Mouse (Mus musculus) embryonic facial prominence, embryonic 12.5 days (tissue): ENCODE data around the gene Tbc1d9b. TPM values are rescaled to one million over a fixed set of nuclear protein-coding genes. Genes with fewer than 3 reads are reported as not detected.

Experiments used
- ATAC-seq: fragments of 200-750 bp; cut with Nextera tagmentation; 2 replicates; pipeline ENCODE4 v1.8.0; 2017; ENCODE audit not compliant: insufficient number of reproducible peaks, insufficient read depth, low FRiP score, low TSS enrichment
- H3K27ac ChIP-seq: fragments of 300-500 bp; sonication (generic); 2 replicates; pipeline ENCODE4 v1.5.1; 2016; ENCODE audit warnings: mild to moderate bottlenecking
- H3K27me3 ChIP-seq: fragments of 300-500 bp; sonication (generic); 2 replicates; pipeline ENCODE4 v1.6.1; 2016; ENCODE audit warnings: mild to moderate bottlenecking, moderate library complexity
- H3K36me3 ChIP-seq: fragments of 300-500 bp; sonication (generic); 2 replicates; pipeline ENCODE4 v1.6.1; 2016; ENCODE audit warnings: mild to moderate bottlenecking
- H3K4me1 ChIP-seq: fragments of 300-500 bp; sonication (generic); 2 replicates; pipeline ENCODE4 v1.6.1; 2016
- H3K4me2 ChIP-seq: fragments of 300-500 bp; sonication (generic); replicated peaks from 2 replicates; pipeline ENCODE4 v1.6.1; 2016; ENCODE audit warnings: mild to moderate bottlenecking, moderate library complexity
- H3K4me3 ChIP-seq: fragments of 300-500 bp; sonication (generic); 2 replicates; pipeline ENCODE4 v1.5.1; 2016; ENCODE audit warnings: mild to moderate bottlenecking
- H3K9ac ChIP-seq: fragments of 300-500 bp; sonication (generic); 2 replicates; pipeline ENCODE4 v1.6.1; 2016; ENCODE audit warnings: mild to moderate bottlenecking, moderate library complexity
- H3K9me3 ChIP-seq: fragments of 300-500 bp; sonication (generic); 2 replicates; pipeline ENCODE4 v1.6.1; 2016; ENCODE audit warnings: mild to moderate bottlenecking, moderate library complexity
- whole genome bisulfite sequencing: fragments of 180-500 bp; shearing (Covaris S2); methylation state at CpG from one replicate; pipeline ENCODE4 v1.1.7; 2016; 5-methylcytosine and 5-hydroxymethylcytosine counted together
- polyA plus RNA-seq: library from polyadenylated mRNA; unstranded; fragments of >200 nt; fragmentation: Nextera tagmentation; extraction: Ambion mirVana; gene quantifications from 2 replicates; pipeline ENCODE4 v1.2.1, GENCODE M21; 2016

The Tbc1d9b gene
- polyA plus RNA-seq, 1 experiment from 2014 or later: 51.2 TPM

DNA sequence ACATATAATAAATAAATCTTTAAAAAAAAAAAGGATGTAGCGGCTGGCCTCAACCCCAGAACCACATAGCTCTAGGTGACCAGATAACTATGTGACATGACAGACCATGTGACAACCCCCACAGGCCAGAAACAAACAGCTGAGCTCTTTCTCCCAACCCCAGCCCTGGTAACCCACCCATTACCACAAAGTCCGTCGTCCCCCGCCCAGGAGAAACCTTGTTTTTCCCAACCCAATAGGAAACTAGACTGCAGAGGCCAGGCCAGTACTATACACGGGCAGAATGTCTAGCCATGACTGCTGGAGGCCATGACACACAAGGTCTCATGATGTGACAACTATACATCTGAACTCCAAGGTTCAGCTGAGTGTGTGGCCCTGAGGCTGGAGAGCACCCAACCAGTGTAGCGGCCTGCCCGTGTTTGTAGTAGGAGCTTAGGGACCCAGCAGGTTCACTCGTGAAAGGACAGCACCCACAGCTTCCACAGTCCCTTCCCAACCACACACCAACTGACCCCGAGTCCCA is 72.2 kb downstream of the Tbc1d9b start:
- Histone ChIP-seq H3K9ac (no peak overlapping the region), H3K4me1 (0 out of 2 replicates have a peak, but pooled peaks cover 3% of the 10 kb centered on the region), H3K4me3 (no peak overlapping the region), H3K27me3 (no peaks in the 10 kb centered on the region), H3K36me3 (peaks cover 94% of the 10 kb centered on the region), H3K27ac (no peak overlapping the region), H3K4me2 (no peak overlapping the region), H3K9me3 (no peaks in the 10 kb centered on the region)
- WGBS: 89% methylated on average over 9 of the region's 9 CpGs
- ATAC-seq: no peak

GRCm38 (mm10) chr11:50205434-50205833 is 74.2 kb downstream of the Tbc1d9b start:
- Histone ChIP-seq H3K27me3 (no peaks in the 10 kb centered on the region), H3K9ac (no peak overlapping the region), H3K4me2 (no peak overlapping the region), H3K27ac (no peak overlapping the region), H3K4me3 (no peak overlapping the region), H3K9me3 (no peaks in the 10 kb centered on the region), H3K36me3 (peaks cover 76% of the 10 kb centered on the region), H3K4me1 (peaks cover 12% of the 10 kb centered on the region; the same call in 1 of the 2 replicates)
- ATAC-seq: no peak
- 90% methylated on average over 3 of the region's 3 CpGs for whole genome bisulfite sequencing

- H3K9ac ChIP-seq: no peak overlapping the region
- H3K4me1 ChIP-seq: peaks cover 14% of the 10 kb centered on the region; the same call in 1 of the 2 replicates
- peaks cover 70% of the 10 kb centered on the region for H3K36me3 ChIP-seq
- 89% methylated on average over 2 of the region's 2 CpGs for WGBS
- no peaks in the 10 kb centered on the region for H3K9me3 ChIP-seq
- no peak overlapping the region for H3K27ac ChIP-seq
- no peak overlapping the region for H3K4me2 ChIP-seq
- no peak overlapping the region for H3K4me3 ChIP-seq
- no peaks in the 10 kb centered on the region for H3K27me3 ChIP-seq
- no peak for ATAC-seq
Measured at GRCm38 (mm10) chr11:50206037-50206436, 74.8 kb downstream of the Tbc1d9b start.

GRCm38 (mm10) chr11:50207344-50207743 is 76.1 kb downstream of the Tbc1d9b start:
- Histone ChIP-seq H3K4me2 (no peak overlapping the region), H3K9me3 (no peaks in the 10 kb centered on the region), H3K27me3 (no peaks in the 10 kb centered on the region), H3K4me1 (peaks cover 15% of the 10 kb centered on the region; the same call in 1 of the 2 replicates), H3K4me3 (no peak overlapping the region), H3K36me3 (peaks cover 56% of the 10 kb centered on the region), H3K27ac (no peak overlapping the region), H3K9ac (no peak overlapping the region)
- WGBS: 96% methylated on average over 14 of the region's 14 CpGs
- ATAC-seq: no peak

- H3K36me3 ChIP-seq: peaks cover 50% of the 10 kb centered on the region
- H3K9ac ChIP-seq: no peak overlapping the region
- WGBS: 95% methylated on average over 5 of the region's 5 CpGs
- no peak overlapping the region for H3K4me3 ChIP-seq
- H3K27me3 ChIP-seq: no peaks in the 10 kb centered on the region
- H3K9me3 ChIP-seq: no peaks in the 10 kb centered on the region
- H3K27ac ChIP-seq: no peak overlapping the region
- no peak overlapping the region for H3K4me2 ChIP-seq
- peaks cover 15% of the 10 kb centered on the region; the same call in 1 of the 2 replicates for H3K4me1 ChIP-seq
- ATAC-seq: no peak
Measured at GRCm38 (mm10) chr11:50208039-50208438, 76.8 kb downstream of the Tbc1d9b start.

- peaks cover 31% of the 10 kb centered on the region for H3K36me3 ChIP-seq
- ATAC-seq: peak; percentile 94
- H3K4me1 ChIP-seq: peaks cover 15% of the 10 kb centered on the region; the same call in 1 of the 2 replicates
- peak overlapping the region; percentile 49 for H3K4me2 ChIP-seq
- peak overlapping the region; percentile 77 for H3K9ac ChIP-seq
- peak overlapping the region; percentile 94 for H3K27ac ChIP-seq
- peak overlapping the region; percentile 66 for H3K4me3 ChIP-seq
- H3K27me3 ChIP-seq: no peaks in the 10 kb centered on the region
- 1% methylated on average over 24 of the region's 24 CpGs for WGBS
- H3K9me3 ChIP-seq: no peaks in the 10 kb centered on the region
Measured at GRCm38 (mm10) chr11:50210101-50210504, 78.9 kb downstream of the Tbc1d9b start.

GRCm38 (mm10) chr11:50210505-50211151 is 79.4 kb downstream of the Tbc1d9b start, which contains the start of the genes Sqstm1 and Mgat4b:
TSS of gene Sqstm1 (minus strand) at chr11:50210827.
TSS of gene Mgat4b (plus strand) at chr11:50210890.
- Histone ChIP-seq H3K27me3 (no peaks in the 10 kb centered on the region), H3K9me3 (no peaks in the 10 kb centered on the region), H3K27ac (peak within 1 kb of the TSS; percentile 94), H3K9ac (peak within 1 kb of the TSS; percentile 77), H3K4me1 (peaks cover 18% of the 10 kb centered on the region; the same call in 1 of the 2 replicates), H3K36me3 (peaks cover 25% of the 10 kb centered on the region), H3K4me3 (peak within 1 kb of the TSS; percentile 66), H3K4me2 (peak within 1 kb of the TSS; percentile 49)
- under 1% methylated on average over 48 of the region's 48 CpGs for WGBS
- peak; percentile 62 for ATAC-seq

DNA sequence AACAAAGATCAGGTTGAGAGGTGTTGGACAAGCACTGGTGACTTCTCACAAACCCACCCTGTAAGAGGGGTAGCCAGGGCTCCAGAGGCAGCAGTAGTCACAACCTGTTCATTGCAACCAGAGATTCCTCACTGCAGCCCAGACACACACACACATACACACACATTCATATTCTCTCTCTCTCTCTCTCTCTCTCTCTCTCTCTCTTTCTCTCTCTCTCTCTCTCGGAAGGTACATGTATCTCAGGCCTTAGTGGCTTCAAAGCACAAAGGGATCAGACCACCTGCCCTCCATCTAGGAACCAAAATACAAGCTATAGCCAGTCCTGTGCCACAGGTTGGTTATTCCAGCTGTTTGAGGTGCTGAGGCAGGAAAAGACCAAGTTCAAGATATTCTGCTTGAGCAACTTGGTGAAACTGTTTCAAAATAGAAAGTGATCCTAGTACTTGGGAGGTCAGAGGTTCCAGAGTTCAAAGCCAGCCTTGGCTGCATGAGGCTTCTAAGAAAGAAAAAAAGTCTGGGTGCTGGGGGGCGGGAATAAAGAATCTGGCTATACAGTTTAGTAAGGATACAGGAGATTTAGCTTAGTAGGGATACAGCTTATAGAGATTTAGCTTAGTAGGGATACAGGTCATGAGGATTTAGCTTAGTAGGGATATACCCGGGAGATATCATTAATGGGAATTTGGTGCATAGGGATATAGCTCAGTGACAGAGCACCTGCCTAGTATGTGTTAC is 80.3 kb downstream of the Tbc1d9b start:
- peaks cover 27% of the 10 kb centered on the region for H3K4me1 ChIP-seq
- peak overlapping the region; percentile 66 for H3K4me3 ChIP-seq
- 89% methylated on average over 3 of the region's 3 CpGs for WGBS
- no peak for ATAC-seq
- H3K27ac ChIP-seq: no peak overlapping the region
- no peaks in the 10 kb centered on the region for H3K27me3 ChIP-seq
- peak overlapping the region; percentile 49 for H3K4me2 ChIP-seq
- H3K9ac ChIP-seq: peak overlapping the region; percentile 77; the same call in 1 of the 2 replicates
- peaks cover 17% of the 10 kb centered on the region for H3K36me3 ChIP-seq
- H3K9me3 ChIP-seq: no peaks in the 10 kb centered on the region

DNA sequence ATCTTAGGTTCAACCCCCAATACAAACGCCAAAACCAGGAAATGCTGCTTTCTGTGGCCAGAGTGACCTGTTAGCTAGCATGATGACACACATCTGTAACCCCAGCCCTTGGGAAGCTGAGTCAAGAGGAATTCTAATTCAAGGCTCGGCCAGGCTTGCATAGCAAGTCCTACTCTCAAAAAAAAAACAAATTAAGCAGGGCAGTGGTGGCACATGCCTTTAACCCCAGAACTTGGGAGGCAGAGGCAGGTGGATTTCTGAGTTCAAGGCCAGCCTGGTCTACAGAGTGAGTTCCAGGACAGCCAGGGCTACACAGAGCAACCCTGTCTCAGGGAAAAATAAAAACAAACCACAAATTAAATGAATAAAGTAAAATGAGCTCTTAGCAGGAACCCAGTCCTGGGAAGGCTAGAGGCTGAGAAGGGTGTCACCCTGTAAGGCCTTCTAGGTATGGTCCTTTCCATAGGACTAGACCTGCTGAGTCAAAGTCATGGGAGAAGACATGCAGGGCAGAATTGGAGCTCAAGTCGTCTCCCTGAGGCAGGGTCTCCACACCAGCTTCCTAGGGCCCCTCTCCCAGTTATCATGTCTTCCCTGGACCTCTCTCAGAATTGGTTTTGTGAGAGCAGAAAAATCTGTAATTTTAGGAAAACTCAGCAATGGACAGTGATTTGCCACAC is 81.0 kb downstream of the Tbc1d9b start:
- Histone ChIP-seq H3K9ac (no peak overlapping the region), H3K4me1 (peaks cover 29% of the 10 kb centered on the region), H3K27ac (no peak overlapping the region), H3K27me3 (no peaks in the 10 kb centered on the region), H3K9me3 (no peaks in the 10 kb centered on the region), H3K36me3 (peaks cover 10% of the 10 kb centered on the region), H3K4me2 (no peak overlapping the region), H3K4me3 (no peak overlapping the region)
- WGBS: 69% methylated on average over 3 of the region's 3 CpGs
- ATAC-seq: no peak

GRCm38 (mm10) chr11:50212848-50213758 is 81.9 kb downstream of the Tbc1d9b start:
- no peaks in the 10 kb centered on the region for H3K9me3 ChIP-seq
- H3K9ac ChIP-seq: no peak overlapping the region
- no peak overlapping the region for H3K27ac ChIP-seq
- H3K36me3 ChIP-seq: 0 out of 2 replicates have a peak, but pooled peaks cover under 1% of the 10 kb centered on the region
- no peak overlapping the region for H3K4me3 ChIP-seq
- peaks cover 30% of the 10 kb centered on the region for H3K4me1 ChIP-seq
- H3K27me3 ChIP-seq: no peaks in the 10 kb centered on the region
- WGBS: 62% methylated on average over 11 of the region's 11 CpGs
- ATAC-seq: no peak
- H3K4me2 ChIP-seq: no peak overlapping the region
